Mouse (Mus musculus) lung, adult 2 months (tissue): ENCODE measurements around the gene Yjefn3. TPM values are rescaled to one million over a fixed set of nuclear protein-coding genes. Genes with fewer than 3 reads are reported as not detected.

Experiments
- DNase-seq: peaks from one replicate; pipeline ENCODE4 v3.0.0; 2022
- H3K4me1 ChIP-seq: fragments of 200-500 bp; 2 replicates; pipeline ENCODE4 v1.6.1; 2011; ENCODE audit warnings: low read length; ENCODE audit not compliant: control insufficient read depth, insufficient read depth
- H3K4me3 ChIP-seq: fragments of 200-500 bp; replicated peaks from 2 replicates; pipeline ENCODE3; 2011; ENCODE audit warnings: low read depth, mild to moderate bottlenecking, control low read depth, low read length; ENCODE audit errors: extremely low read depth
- CTCF ChIP-seq: fragments of 200-500 bp; IDR thresholded peaks from 2 replicates; pipeline ENCODE4 v1.5.1; 2011; ENCODE audit warnings: mild to moderate bottlenecking, low read length, control low read depth; ENCODE audit not compliant: insufficient read depth
- POLR2A ChIP-seq: fragments of 200-500 bp; IDR thresholded peaks from 2 replicates; pipeline ENCODE4 v1.6.1; 2011; ENCODE audit warnings: low read depth, mild to moderate bottlenecking, control low read depth, low read length, borderline replicate concordance; ENCODE audit errors: extremely low read depth
- WGBS: fragments of 180-500 bp; shearing (Covaris S2); methylation state at CpG from one replicate; pipeline ENCODE4 v1.1.7; 2018; 5-methylcytosine and 5-hydroxymethylcytosine counted together
- polyA plus RNA-seq: library from polyadenylated mRNA; depleted of rRNA; stranded (reverse); fragments of >200 nt; gene quantifications from 2 replicates; pipeline ENCODE4 v1.2.3, GENCODE M21; 2012

Yjefn3 gene
- polyA plus RNA-seq, 1 experiment = 3.5 TPM

DNA sequence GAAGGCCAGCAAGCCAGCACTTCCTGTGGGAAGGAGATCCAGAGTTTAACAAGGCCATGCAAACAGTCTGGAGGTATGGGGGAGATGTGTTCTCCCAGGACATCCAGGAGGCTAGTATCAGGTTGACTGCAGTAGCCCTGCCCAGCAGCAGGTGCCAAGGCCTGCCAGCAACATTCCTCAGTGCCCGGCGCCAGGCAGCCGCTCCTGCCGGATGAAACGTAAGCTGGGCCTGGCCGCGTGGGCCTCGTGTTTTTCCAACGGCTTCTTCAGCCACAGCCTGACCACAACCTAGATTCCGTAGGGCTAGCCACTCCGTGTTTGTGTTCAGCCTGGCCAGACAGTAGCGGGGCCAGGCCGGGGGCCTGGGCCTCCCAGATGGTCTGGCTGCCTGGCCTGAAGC is 27.9 kb downstream of the Yjefn3 start:
- Histone ChIP-seq H3K4me3 (no peak overlapping the region), H3K4me1 (no peaks in the 10 kb centered on the region)
- WGBS = 72% methylated on average over 13 of the region's 13 CpGs
- TF ChIP-seq POLR2A = no peak
- no peak for TF ChIP-seq CTCF
- DNase-seq = no peak

DNA sequence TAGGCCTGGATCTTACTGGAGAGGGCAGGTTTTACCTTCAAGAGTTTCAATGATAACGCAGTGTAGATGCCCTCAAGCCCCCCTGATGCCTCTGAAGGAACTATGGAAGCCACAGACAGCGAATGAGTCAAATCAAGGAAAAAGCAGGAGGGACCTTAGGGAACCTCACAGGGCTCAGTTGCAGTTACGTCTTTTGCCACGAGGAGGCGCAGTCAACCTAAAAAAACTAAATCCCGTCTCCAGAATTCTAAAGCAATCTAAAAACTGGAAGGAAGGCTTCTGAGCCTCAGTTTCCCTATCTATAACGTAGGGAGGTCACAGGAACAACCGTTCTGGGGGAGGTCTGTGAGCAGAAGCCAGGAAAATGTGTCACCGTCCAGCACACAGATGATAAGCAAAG is 28.4 kb downstream of the Yjefn3 start:
- no peak for TF ChIP-seq POLR2A
- peak; percentile 86 for TF ChIP-seq CTCF
- H3K4me1 ChIP-seq = no peaks in the 10 kb centered on the region
- peak; percentile 75 for DNase-seq
- no peak overlapping the region for H3K4me3 ChIP-seq
- WGBS = 8% methylated on average over 9 of the region's 9 CpGs

DNA sequence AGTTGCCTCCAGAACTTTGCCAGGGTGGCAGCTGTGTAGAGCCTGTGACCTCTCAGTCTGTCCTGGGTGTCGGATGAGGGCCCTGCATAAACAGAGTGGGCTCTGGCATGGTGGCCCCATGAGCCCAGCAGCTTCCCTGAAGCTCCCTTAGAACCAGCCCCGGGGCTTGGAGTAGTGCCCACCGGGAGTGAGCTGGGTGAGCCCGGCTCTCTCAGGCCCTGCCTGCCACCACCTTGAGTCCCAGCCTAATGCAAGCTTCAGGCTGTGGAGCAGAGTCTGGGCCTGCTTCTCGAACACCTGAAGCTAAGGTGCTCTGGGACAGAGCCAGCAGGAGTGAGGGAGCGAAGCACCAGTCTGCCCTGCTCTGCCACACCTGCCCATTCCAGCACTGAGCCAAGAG is 31.6 kb downstream of the Yjefn3 start:
- Histone ChIP-seq H3K4me3 (no peak overlapping the region), H3K4me1 (no peaks in the 10 kb centered on the region)
- no peak for TF ChIP-seq POLR2A
- TF ChIP-seq CTCF = no peak
- WGBS = 86% methylated on average over 6 of the region's 6 CpGs
- DNase-seq = no peak

DNA sequence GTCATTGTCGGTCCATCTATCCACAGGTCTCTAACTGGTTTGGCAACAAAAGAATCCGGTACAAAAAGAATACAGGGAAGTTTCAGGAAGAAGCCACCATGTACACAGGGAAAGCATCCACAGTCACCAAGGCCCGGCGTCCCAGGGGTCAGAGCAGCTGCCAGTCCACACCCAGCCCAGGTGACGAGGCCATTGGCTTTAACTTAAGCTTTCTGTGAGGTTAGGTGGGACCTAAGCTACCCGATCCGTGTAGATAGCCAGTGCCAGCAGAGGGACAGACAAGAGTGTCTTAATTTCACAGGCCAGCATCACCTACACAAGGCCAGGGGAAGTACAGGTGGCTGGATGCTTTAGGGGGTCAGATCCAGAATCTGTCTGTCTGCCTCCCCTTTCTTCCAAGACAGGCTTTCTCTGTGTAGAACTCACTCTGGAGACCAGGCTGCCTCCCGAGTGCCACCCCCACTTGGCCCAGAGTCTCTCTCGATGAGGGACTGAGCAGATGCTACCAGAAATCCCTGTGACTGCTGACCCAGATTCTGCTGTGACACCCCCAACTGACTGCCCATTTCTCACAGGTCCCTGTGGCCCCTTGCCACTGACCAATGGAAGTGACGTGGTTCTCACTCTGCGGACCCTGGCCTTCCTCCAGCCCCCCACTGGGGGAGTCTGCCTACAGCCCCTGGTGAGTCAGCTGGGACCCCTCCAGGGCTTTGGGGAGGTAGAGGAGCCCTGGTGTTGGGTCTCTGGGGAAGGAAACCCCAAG is 32.3 kb downstream of the Yjefn3 start:
- Histone ChIP-seq H3K4me1 (no peaks in the 10 kb centered on the region), H3K4me3 (no peak overlapping the region)
- TF ChIP-seq POLR2A (no peak), CTCF (no peak)
- WGBS = 80% methylated on average over 11 of the region's 11 CpGs
- no peak for DNase-seq

DNA sequence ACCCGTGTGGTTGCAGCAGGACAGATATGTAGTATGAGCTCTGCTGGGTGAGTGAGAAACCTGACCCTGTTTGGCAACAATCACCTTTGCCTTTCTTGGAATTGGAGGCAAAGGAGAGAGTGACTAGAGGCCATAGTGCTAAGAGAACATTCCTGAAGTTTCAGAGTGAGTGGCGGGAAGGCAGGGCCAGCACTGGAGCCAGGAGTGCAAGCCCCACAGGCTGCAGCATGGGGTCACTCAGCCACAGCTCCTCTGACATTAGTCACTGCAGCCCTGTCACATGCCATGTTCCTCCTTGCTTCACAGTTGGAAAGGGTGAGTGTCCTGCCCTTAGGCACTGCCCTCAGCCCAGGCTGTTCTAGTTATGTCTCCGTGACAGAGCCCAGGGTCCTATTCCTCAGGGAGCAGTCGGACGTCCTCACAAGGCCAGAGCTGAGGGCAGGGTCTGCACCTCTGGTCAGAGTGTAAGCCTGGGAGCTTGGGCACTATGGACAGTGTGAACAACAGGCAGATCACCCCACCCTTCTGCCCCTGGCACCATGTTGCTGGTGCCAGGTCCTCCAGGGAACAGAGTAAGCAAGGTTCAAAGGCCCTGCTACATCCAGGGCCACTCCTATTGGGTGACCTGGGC is 34.7 kb downstream of the Yjefn3 start:
- no peak for DNase-seq
- TF ChIP-seq POLR2A (no peak), CTCF (no peak)
- H3K4me3 ChIP-seq = no peak overlapping the region
- WGBS = 66% methylated on average over 5 of the region's 5 CpGs
- H3K4me1 ChIP-seq = no peaks in the 10 kb centered on the region

DNA sequence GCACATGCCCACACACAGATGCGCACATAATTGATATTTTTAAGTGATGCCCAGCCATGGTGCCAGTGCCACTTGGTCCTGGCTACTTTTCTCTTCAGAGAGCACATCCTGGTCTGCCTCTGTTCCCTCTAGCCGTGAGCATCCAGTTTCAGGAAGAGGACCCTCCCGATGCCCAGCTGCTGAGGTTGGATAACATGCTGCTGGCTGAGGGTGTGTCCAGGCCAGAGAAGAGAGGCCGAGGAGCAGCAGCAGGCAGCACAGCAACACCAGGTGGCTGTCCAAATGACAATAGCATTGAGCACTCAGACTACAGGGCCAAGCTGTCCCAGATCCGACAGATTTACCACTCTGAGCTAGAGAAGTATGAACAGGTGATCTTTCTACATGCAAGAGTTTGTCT is 38.3 kb downstream of the Yjefn3 start:
- Histone ChIP-seq H3K4me1 (no peaks in the 10 kb centered on the region), H3K4me3 (no peak overlapping the region)
- no peak for DNase-seq
- TF ChIP-seq POLR2A (no peak), CTCF (no peak)
- WGBS = 66% methylated on average over 5 of the region's 5 CpGs

DNA sequence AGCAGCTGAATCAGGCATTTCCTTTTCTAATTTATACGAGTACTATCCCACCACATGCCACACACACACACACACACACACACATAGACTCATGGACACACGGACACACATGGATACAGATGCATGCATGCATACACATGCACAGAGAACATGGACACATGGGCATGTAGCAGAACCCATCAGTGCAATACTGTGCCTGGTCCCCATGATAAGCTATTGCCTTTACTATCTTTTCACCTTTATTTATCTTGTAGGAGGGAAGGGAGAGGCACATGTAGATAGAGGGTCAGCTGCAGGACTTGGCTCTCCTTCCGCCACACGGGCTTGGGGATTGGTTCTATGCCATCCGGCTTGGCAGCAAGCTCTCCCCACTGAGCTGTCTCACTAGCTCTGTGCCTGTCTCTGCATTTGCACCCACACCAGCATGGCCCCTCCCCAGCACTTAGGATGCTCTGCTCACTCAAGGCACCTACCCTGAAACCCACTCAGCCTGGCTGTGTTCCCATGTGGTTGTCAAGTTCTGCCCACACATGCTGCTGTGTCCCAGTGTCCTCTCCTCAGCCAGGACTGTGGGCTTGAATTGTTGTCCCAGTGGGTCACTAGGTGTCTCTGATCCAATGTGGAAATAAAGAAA is 39.0 kb downstream of the Yjefn3 start:
- DNase-seq = no peak
- Histone ChIP-seq H3K4me1 (no peaks in the 10 kb centered on the region), H3K4me3 (no peak overlapping the region)
- TF ChIP-seq POLR2A (no peak), CTCF (no peak)
- WGBS = 78% methylated on average over 5 of the region's 5 CpGs

DNA sequence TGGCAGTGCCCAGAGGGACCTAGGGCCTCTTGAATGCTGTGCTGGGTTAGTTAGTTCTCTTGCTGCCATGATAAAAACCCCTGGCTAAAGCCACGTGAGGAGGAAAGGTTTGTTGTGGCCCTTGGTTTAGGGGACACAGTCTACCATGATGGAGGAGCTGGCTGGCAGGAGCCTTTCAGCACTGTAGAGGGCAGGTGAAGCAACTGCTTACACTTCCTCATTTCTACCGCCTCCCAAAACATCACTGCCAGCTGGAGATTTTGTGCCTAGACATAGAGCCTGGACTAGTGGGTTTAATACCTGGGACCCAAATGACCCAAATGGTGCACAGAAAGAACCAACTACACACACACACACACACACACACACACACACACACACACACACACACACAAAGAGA is 41.3 kb downstream of the Yjefn3 start:
- 58% methylated on average over 2 of the region's 2 CpGs for WGBS
- Histone ChIP-seq H3K4me3 (no peak overlapping the region), H3K4me1 (no peaks in the 10 kb centered on the region)
- DNase-seq = no peak
- no peak for TF ChIP-seq CTCF
- TF ChIP-seq POLR2A = no peak

DNA sequence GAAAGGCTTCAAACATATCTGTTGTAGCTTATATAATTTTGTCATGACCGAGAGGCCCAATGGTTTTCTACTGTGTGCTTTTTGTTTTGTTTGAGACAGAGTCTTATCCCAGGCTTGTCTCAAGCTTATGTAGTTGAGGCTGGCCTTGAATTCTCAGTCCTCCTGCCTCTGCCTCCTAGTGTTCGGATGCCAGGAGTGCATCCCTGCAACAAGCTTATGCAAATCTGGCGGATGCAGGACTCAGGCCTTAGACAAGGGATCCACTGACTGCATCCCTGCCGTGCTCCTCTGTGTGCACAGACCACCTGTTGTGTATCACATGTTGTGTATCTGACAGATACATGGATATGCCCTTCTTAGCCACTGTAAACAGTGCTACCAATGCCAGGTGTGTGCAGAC is 41.7 kb downstream of the Yjefn3 start:
- no peaks in the 10 kb centered on the region for H3K4me1 ChIP-seq
- WGBS = 68% methylated on average over 4 of the region's 4 CpGs
- H3K4me3 ChIP-seq = no peak overlapping the region
- no peak for TF ChIP-seq POLR2A
- peak; percentile 52; the same call in 1 of the 2 replicates for TF ChIP-seq CTCF
- no peak for DNase-seq
